Mouse (Mus musculus) forebrain, embryonic 11.5 days (tissue): ENCODE data around the gene Grm8. TPM values are rescaled to one million over a fixed set of nuclear protein-coding genes. Genes with fewer than 3 reads are reported as not detected.
A peak's percentile ranks its signal among the peaks of the same experiment; 100 is the strongest.

Experiments used
- ATAC-seq: fragments of 200-750 bp; cut with Nextera tagmentation; replicated peaks from 2 replicates; pipeline ENCODE4 v1.8.0; 2017; ENCODE audit warnings: moderate TSS enrichment; ENCODE audit not compliant: low FRiP score
- DNase-seq: peaks from one replicate; pipeline ENCODE4 v3.0.0-alpha.2; 2017; ENCODE audit warnings: low spot score
- H3K27ac ChIP-seq: fragments of 300-500 bp; sonication (generic); 2 replicates; pipeline ENCODE4 v1.5.1; 2014; ENCODE audit warnings: low read depth, low read length
- H3K27me3 ChIP-seq: fragments of 300-500 bp; sonication (generic); 2 replicates; pipeline ENCODE4 v1.6.1; 2014; ENCODE audit warnings: mild to moderate bottlenecking, low read length, mixed read lengths; ENCODE audit not compliant: control insufficient read depth, insufficient read depth
- H3K36me3 ChIP-seq: fragments of 300-500 bp; sonication (generic); 2 replicates; pipeline ENCODE4 v1.6.1; 2014; ENCODE audit warnings: mild to moderate bottlenecking, low read length, moderate library complexity, mixed read lengths; ENCODE audit not compliant: control insufficient read depth, insufficient read depth
- H3K4me1 ChIP-seq: fragments of 300-500 bp; sonication (generic); replicated peaks from 2 replicates; pipeline ENCODE4 v1.6.1; 2014; ENCODE audit warnings: low read length, mixed read lengths; ENCODE audit not compliant: control insufficient read depth, insufficient read depth
- H3K4me2 ChIP-seq: fragments of 300-500 bp; sonication (generic); 2 replicates; pipeline ENCODE4 v1.6.1; 2014; ENCODE audit warnings: low read depth, mild to moderate bottlenecking, low read length, moderate library complexity, mixed read lengths; ENCODE audit not compliant: severe bottlenecking
- H3K4me3 ChIP-seq: fragments of 300-500 bp; sonication (generic); 2 replicates; pipeline ENCODE4 v1.5.1; 2014; ENCODE audit warnings: low read depth, low read length
- H3K9ac ChIP-seq: fragments of 300-500 bp; sonication (generic); 2 replicates; pipeline ENCODE4 v1.6.1; 2014; ENCODE audit warnings: low read length
- H3K9me3 ChIP-seq: fragments of 300-500 bp; sonication (generic); 2 replicates; pipeline ENCODE4 v1.6.1; 2016; ENCODE audit warnings: low read length, mixed read lengths; ENCODE audit not compliant: control insufficient read depth
- WGBS: fragments of 180-500 bp; shearing (Covaris S2); extraction: QIAGEN DNeasy Blood & Tissue Kit; methylation state at CpG from one replicate; pipeline ENCODE4 v1.1.7; 2014; 5-methylcytosine and 5-hydroxymethylcytosine counted together
- polyA plus RNA-seq: library from polyadenylated mRNA; unstranded; fragments of >200 nt; fragmentation: Nextera tagmentation; extraction: Ambion mirVana; gene quantifications from 2 replicates; pipeline ENCODE4 v1.2.1, GENCODE M21; 2014

Gene Grm8
- polyA plus RNA-seq, 1 experiment from 2014 or later = 1.4 TPM

DNA sequence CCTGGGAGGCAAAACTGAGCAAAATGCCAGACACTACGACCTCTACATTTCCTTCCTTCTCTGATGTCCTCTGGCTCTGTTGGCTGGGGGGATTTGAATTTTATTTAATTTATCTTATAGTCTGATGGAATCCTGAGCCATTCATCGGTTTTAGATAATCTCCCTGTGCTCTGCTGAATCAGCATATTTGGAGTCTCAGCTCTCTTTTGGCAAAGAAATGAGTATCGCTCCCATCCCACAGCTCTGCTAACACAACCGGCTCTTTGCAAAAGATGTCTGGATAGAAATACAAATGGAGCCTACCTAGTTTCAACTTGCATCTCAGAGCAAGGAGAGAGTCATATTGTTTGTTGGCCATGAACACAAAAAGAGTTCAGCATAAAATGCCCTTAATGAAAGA, 388.5 kb downstream of the Grm8 start:
- WGBS = 56% methylated on average over 4 of the region's 4 CpGs
- no peak for ATAC-seq
- Histone ChIP-seq H3K27me3 (no peaks in the 10 kb centered on the region), H3K4me2 (no peak overlapping the region), H3K27ac (no peak overlapping the region), H3K4me3 (no peak overlapping the region), H3K9ac (no peak overlapping the region), H3K4me1 (0 out of 2 replicates have a peak, but pooled peaks cover 2% of the 10 kb centered on the region), H3K9me3 (no peaks in the 10 kb centered on the region), H3K36me3 (no peaks in the 10 kb centered on the region)
- no peak for DNase-seq

DNA sequence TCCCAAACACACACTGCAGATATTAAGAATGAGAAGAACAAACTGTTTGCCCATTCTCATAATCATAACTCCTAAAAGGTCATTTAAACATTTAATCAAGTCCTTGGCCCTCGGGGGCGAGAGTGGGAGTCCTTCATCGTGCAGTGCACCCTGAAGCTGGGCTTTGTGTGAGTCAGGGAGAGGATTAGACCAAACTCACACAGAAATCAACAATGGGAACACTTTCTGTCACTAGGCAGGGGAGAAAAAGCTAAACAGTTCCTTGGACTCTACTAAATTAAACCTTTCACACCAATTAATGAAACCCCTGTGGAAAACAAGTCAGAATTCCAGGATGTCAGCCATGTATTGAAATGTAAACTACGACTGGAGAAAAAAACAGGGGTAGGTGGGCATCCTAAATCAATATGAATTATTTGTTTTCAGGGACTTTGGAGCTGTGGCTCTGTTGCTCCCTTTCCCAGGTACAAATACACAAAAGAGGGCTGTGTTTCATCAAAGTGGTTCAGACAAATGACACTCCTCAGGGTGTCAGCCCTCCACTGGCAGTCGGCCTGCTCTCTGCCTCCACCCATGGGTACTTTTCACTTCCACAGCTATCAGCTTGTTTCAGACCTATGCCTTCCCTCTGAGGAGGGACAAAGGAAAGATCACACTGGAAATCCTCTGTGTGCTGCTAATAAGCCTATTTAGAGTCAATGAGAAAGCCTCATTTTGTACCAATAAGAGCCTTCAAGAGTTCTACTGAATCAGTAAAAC, 389.1 kb downstream of the Grm8 start:
- H3K4me1 ChIP-seq = 0 out of 2 replicates have a peak, but pooled peaks cover 2% of the 10 kb centered on the region
- H3K9ac ChIP-seq = no peak overlapping the region
- no peak overlapping the region for H3K27ac ChIP-seq
- WGBS = 8% methylated on average over 5 of the region's 5 CpGs
- no peaks in the 10 kb centered on the region for H3K36me3 ChIP-seq
- no peaks in the 10 kb centered on the region for H3K27me3 ChIP-seq
- no peak overlapping the region for H3K4me3 ChIP-seq
- no peak overlapping the region for H3K4me2 ChIP-seq
- peak; percentile 63 for ATAC-seq
- DNase-seq = no peak
- H3K9me3 ChIP-seq = no peaks in the 10 kb centered on the region

DNA sequence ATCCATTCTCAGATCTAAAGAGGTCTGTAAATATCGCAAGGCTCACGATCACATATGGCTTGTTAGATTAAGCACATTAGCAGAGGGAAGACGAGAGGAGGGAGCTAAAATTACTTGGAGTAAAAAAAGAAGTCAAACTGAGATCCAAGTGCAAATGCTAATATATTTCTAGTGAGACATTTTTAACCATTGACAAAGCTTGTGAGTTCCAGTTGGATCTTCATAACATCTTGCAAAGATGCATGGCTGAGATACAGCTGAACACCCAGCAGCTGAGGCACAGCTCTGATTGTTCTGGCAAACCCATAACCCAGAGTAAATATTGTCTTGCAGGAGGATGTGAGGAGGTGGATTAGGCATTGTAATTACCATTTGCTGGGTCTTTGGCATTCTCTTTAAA, 445.6 kb downstream of the Grm8 start:
- Histone ChIP-seq H3K4me3 (no peak overlapping the region), H3K27me3 (no peaks in the 10 kb centered on the region), H3K4me1 (no peaks in the 10 kb centered on the region), H3K9me3 (no peaks in the 10 kb centered on the region), H3K4me2 (no peak overlapping the region), H3K27ac (no peak overlapping the region), H3K36me3 (no peaks in the 10 kb centered on the region), H3K9ac (no peak overlapping the region)
- 84% methylated on average over 3 of the region's 3 CpGs for WGBS
- DNase-seq = no peak
- ATAC-seq = no peak

DNA sequence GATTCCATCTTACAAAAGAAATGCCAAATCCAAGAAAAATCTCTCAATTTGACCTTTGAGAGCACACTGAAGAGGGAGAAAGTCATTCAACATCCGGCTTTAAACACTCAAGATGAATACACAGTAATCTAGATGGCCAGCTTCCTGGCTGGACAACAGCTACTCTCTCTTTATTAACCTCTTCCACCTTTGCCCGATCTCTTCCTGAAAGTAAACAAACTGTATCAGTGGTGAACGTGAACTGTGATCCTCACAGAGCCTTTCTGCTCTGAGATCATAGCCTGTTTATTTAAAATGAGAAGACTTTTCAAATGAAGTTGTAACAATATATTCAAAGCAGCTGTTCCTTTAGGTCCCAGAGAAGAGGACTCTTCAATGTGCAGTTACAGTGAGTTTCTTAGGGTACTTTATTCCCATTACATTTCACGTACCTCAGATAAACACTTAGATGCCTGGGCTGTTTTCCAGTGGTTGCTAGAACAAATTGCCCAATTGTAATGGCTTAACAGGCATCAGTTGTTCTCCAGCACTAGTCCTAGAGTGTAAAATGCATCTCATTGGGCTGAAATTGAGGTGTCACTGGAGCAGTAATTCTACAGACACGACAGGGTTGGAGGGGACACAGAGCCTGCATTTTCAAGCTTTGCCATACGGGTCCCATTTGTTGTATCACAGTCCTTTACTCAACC, 473.1 kb downstream of the Grm8 start:
- no peak for DNase-seq
- WGBS = 80% methylated on average over 6 of the region's 6 CpGs
- H3K4me1 ChIP-seq = no peaks in the 10 kb centered on the region

DNA sequence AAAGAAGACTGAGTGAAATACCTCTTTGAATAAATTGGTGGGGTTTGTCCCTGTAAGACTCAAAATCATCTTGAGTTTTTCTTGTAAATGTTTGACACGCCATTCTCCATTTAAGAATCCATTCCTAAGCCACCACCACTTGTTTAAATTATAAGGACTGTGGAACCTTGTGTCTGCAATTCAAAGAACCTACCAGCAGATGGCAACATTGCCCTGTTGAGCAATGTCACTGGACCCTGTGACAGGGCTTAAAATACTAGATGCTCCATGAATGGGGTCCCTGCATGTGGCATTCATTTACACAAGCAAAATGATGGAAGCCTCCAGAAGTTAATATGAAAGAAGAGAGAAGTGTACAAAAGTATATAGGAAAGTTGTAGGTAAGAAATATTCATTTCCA, 477.5 kb downstream of the Grm8 start:
- no peaks in the 10 kb centered on the region for H3K36me3 ChIP-seq
- 68% methylated on average over 1 of the region's 1 CpGs for WGBS
- ATAC-seq (peak; percentile 63; the same call in 1 of the 2 replicates), DNase-seq (peak; percentile 70)
- no peak overlapping the region for H3K9ac ChIP-seq
- H3K4me1 ChIP-seq = no peaks in the 10 kb centered on the region
- H3K9me3 ChIP-seq = no peaks in the 10 kb centered on the region
- H3K27ac ChIP-seq = no peak overlapping the region
- H3K27me3 ChIP-seq = no peaks in the 10 kb centered on the region
- H3K4me3 ChIP-seq = no peak overlapping the region
- no peak overlapping the region for H3K4me2 ChIP-seq

More for the DNA sequence above, 473.1 kb downstream of the Grm8 start:
- no peak for ATAC-seq
- Histone ChIP-seq H3K36me3 (no peaks in the 10 kb centered on the region), H3K9me3 (no peaks in the 10 kb centered on the region), H3K9ac (no peak overlapping the region), H3K4me2 (no peak overlapping the region), H3K27ac (no peak overlapping the region), H3K27me3 (no peaks in the 10 kb centered on the region), H3K4me3 (no peak overlapping the region)

DNA sequence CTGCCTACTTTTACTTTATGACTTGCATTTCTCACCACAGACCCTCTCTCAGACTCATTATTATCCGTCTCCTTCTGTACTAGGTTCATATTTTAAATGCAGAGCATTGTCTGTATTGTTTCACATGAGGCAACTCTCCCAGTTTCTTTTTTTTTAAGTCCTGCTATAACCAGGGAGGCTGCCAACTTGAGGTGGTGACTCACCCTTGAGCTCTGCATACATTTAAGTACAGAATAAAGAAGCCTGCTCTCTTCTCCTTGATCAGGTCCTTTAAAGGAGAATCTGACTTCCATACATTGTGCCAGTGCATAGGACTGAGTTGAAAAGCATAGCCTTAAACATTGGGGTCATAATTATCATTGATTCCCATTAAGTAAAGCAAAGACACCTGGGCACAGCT, 488.5 kb downstream of the Grm8 start:
- no peaks in the 10 kb centered on the region for H3K27me3 ChIP-seq
- no peaks in the 10 kb centered on the region for H3K9me3 ChIP-seq
- no peak overlapping the region for H3K4me3 ChIP-seq
- no peak for ATAC-seq
- 81% methylated on average over 1 of the region's 1 CpGs for WGBS
- no peaks in the 10 kb centered on the region for H3K36me3 ChIP-seq
- no peak for DNase-seq
- no peaks in the 10 kb centered on the region for H3K4me1 ChIP-seq
- no peak overlapping the region for H3K27ac ChIP-seq
- H3K4me2 ChIP-seq = no peak overlapping the region
- H3K9ac ChIP-seq = no peak overlapping the region

DNA sequence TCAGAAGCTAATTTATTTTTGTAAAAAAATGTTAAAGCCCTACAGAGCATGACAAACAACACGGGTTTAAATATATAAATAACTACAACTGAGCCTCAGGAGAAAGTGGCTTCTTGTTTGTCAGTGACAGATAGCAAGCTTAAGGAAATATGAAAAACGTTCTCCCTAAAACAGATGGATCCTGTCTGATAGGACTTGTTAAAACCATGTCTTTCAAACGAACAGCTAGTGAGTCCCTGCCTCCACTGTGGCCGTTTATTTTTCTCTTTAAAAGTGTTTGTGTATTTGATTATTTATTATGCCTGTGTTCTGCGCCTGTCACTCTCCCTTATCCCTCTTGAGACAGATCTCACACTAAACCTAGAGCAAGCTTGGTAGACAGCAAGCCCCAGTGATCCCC, 489.9 kb downstream of the Grm8 start:
- 78% methylated on average over 5 of the region's 5 CpGs for WGBS
- Histone ChIP-seq H3K4me1 (no peaks in the 10 kb centered on the region), H3K27me3 (no peaks in the 10 kb centered on the region), H3K27ac (no peak overlapping the region), H3K4me3 (no peak overlapping the region), H3K9ac (no peak overlapping the region), H3K36me3 (no peaks in the 10 kb centered on the region), H3K4me2 (no peak overlapping the region), H3K9me3 (no peaks in the 10 kb centered on the region)
- DNase-seq (no peak), ATAC-seq (no peak)

DNA sequence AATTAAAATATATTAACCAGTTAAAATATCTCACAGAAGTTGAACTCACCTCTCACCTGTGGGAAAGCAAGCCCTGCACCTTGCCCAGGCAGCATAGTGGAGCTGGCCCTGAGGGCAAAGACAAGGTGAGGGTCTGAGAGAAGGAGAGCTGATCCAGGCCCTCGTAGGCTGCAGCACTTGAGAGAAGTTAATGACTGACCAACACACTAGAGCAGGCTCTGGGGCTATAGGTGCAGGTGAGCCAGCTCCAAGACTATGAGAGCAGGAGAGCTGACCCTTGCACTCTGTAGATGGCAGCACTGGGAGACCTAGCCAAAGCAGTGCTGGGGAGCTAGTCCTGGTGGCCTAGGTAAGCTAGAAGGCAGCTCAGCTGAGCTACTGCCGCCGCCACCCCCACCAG, 499.1 kb downstream of the Grm8 start:
- Histone ChIP-seq H3K27ac (no peak overlapping the region), H3K4me2 (no peak overlapping the region), H3K9me3 (no peaks in the 10 kb centered on the region), H3K4me3 (no peak overlapping the region), H3K4me1 (no peaks in the 10 kb centered on the region), H3K9ac (no peak overlapping the region), H3K27me3 (no peaks in the 10 kb centered on the region), H3K36me3 (no peaks in the 10 kb centered on the region)
- DNase-seq (peak; percentile 42), ATAC-seq (no peak)
- WGBS = 73% methylated on average over 3 of the region's 3 CpGs
